Mouse (Mus musculus) embryonic fibroblast, embryonic 13.5 days (primary cell): ENCODE results near the gene Rxrg. TPM values are rescaled to one million over a fixed set of nuclear protein-coding genes. Genes with fewer than 3 reads are reported as not detected.

ENCODE experiments used
- H3K27ac ChIP-seq: 2 replicates; pipeline ENCODE4 v1.5.1; 2012; ENCODE audit warnings: low read length, control low read depth, inconsistent platforms; ENCODE audit not compliant: insufficient read depth
- H3K4me1 ChIP-seq: 2 replicates; pipeline ENCODE4 v1.6.1; 2011; ENCODE audit warnings: low read length; ENCODE audit not compliant: control insufficient read depth, insufficient read depth
- H3K4me3 ChIP-seq: 2 replicates; pipeline ENCODE4 v1.5.1; 2011; ENCODE audit warnings: mild to moderate bottlenecking, control low read depth, low read length; ENCODE audit not compliant: insufficient read depth
- CTCF ChIP-seq: IDR thresholded peaks from 2 replicates; pipeline ENCODE4 v1.5.1; 2011; ENCODE audit warnings: mild to moderate bottlenecking, control low read depth, low read length, moderate library complexity, borderline replicate concordance; ENCODE audit not compliant: insufficient read depth
- POLR2A ChIP-seq: IDR thresholded peaks from 2 replicates; pipeline ENCODE4 v1.6.1; 2011; ENCODE audit warnings: low read depth, mild to moderate bottlenecking, control low read depth, low read length, moderate library complexity
- polyA plus RNA-seq: library from polyadenylated mRNA; stranded (reverse); fragments of >200 nt; gene quantifications from 2 replicates; pipeline ENCODE4 v1.2.4, GENCODE M21; 2011; ENCODE audit warnings: low read depth; ENCODE audit not compliant: missing spikeins, insufficient read length

Rxrg gene
- polyA plus RNA-seq, 1 experiment, result not detected

GRCm38 (mm10) chr1:167592175-167592574 lies 6.0 kb upstream of the Rxrg start:
- H3K27ac ChIP-seq, result no peak overlapping the region
- TF ChIP-seq POLR2A (no peak), CTCF (no peak)
- H3K4me3 ChIP-seq, result no peak overlapping the region
- no peaks in the 10 kb centered on the region for H3K4me1 ChIP-seq

DNA sequence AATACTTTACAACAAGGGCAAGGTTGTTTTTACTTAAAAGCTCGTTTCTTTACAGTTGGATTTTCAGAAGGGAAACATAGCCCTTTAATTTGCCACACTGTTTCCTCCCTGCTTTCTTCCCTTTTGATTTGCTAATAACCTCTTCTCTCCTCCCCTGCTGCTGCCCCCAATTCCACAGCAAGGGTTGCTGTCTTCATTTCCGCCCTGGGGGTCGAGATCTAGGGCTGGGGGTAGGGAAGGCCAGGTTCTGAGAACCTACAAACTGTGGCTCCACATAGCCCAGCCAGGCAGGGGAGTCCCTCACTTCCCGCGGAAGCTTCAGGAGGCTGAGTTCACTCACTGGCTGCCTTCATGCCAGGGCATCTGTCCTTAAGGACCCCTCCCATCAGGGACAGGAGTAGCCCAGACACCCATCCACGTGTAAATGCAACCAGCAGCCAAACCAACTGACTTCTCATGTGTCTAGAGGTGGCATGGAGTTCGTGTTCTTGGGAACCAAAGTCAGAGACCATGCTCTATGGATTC lies 1.1 kb downstream of the Rxrg start:
- TF ChIP-seq POLR2A (no peak), CTCF (no peak)
- Histone ChIP-seq H3K4me3 (no peak overlapping the region), H3K4me1 (no peaks in the 10 kb centered on the region), H3K27ac (no peak overlapping the region)

GRCm38 (mm10) chr1:167608201-167608741 lies 10.1 kb downstream of the Rxrg start:
- TF ChIP-seq POLR2A (no peak), CTCF (no peak)
- no peak overlapping the region for H3K27ac ChIP-seq
- H3K4me3 ChIP-seq, result no peak overlapping the region
- no peaks in the 10 kb centered on the region for H3K4me1 ChIP-seq

DNA sequence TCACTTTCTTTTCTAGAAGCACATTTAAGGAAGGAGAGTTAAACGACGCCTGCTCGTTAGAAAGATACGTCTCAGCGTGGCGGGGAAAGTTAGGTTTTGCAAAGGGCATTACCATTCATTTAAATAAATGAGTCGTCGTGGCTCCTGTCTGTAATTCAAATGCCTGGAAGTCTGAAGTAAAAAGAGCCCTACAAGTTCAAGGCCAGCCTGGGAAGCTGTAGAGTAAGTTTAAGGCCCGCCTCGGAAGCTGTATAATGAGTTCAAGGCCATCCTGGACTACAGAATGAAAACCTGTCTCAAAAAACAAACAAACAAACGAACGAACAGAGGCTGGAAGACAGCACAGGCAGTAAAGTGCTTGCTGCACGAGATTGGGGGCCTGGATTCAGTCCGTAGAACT lies 18.9 kb downstream of the Rxrg start:
- Histone ChIP-seq H3K4me3 (no peak overlapping the region), H3K4me1 (no peaks in the 10 kb centered on the region), H3K27ac (no peak overlapping the region)
- no peak for TF ChIP-seq CTCF
- TF ChIP-seq POLR2A, result no peak

DNA sequence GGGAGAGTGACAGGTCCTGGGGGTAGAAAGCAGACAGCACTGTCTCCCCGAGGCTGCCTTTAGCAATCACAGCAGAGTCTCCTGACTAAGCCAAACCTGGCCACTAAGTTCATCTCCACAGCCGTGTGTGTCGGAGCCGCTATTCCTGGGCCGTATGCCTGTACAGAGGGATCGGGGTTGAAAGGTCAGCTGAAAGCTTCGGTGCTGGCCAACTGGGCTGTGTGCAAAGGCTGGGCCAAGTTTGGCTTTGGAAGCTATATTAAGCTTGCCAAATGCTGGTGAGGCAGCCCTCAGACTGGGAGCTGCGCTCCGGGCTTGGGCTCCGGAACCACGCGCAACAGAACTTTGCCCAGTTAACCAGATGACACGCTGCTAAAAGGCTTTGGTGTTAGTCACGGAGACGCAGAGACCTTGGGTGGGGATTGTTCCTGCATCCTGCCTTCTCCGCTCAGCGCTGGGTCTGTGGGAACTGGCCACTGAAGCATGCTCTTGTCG lies 19.9 kb downstream of the Rxrg start:
- Histone ChIP-seq H3K4me1 (no peaks in the 10 kb centered on the region), H3K27ac (no peak overlapping the region), H3K4me3 (no peak overlapping the region)
- no peak for TF ChIP-seq POLR2A
- TF ChIP-seq CTCF, result no peak

GRCm38 (mm10) chr1:167620206-167620795 lies 22.1 kb downstream of the Rxrg start:
- TF ChIP-seq POLR2A, result no peak
- TF ChIP-seq CTCF, result no peak
- H3K27ac ChIP-seq, result no peak overlapping the region
- no peak overlapping the region for H3K4me3 ChIP-seq
- H3K4me1 ChIP-seq, result no peaks in the 10 kb centered on the region

- Histone ChIP-seq H3K4me3 (no peak overlapping the region), H3K4me1 (no peaks in the 10 kb centered on the region), H3K27ac (no peak overlapping the region)
- TF ChIP-seq CTCF (no peak), POLR2A (no peak)
Measured at GRCm38 (mm10) chr1:167625098-167625497, 26.9 kb downstream of the Rxrg start.

GRCm38 (mm10) chr1:167631765-167632164 lies 33.6 kb downstream of the Rxrg start:
- H3K27ac ChIP-seq, result no peak overlapping the region
- no peaks in the 10 kb centered on the region for H3K4me1 ChIP-seq
- no peak for TF ChIP-seq POLR2A
- no peak for TF ChIP-seq CTCF
- no peak overlapping the region for H3K4me3 ChIP-seq

DNA sequence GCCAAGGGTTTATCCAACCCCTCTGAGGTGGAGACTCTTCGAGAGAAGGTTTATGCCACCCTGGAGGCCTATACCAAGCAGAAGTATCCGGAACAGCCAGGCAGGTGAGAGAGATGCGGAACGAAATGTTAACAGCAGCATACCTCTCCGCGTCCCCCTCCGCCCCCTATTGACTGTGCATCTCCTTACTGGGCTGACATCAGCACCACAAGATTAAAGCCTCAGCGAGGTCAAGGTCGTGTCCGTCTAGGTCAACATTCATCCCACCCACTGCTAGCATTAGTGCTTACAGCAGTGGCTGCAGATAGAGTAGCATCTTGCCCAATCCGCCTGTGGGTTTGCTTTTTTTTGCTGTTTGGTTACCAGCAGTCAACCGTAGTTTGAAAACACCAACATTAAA lies 37.5 kb downstream of the Rxrg start:
- H3K27ac ChIP-seq, result no peak overlapping the region
- no peaks in the 10 kb centered on the region for H3K4me1 ChIP-seq
- H3K4me3 ChIP-seq, result no peak overlapping the region
- TF ChIP-seq CTCF (no peak), POLR2A (no peak)

DNA sequence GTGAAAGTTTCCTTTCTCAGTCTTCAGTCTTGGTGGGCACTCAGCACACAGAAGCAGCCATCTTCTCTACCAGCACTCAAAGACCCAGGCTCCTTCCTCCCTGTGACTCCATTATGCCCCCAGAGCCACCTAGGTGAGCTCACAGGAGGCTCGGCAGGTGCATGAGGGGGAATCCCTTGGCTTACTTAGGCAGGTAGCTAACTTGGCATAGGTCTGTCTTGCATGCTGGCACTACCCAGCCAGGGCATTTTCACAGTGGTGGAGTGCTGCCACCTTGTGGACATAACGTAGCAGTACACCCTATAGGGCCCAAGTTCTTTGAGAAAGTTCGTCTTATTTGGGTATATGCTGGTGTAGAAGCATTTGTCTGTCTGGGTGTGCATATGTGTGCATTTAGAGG lies 38.8 kb downstream of the Rxrg start:
- Histone ChIP-seq H3K27ac (no peak overlapping the region), H3K4me3 (no peak overlapping the region), H3K4me1 (no peaks in the 10 kb centered on the region)
- peak; percentile 88 for TF ChIP-seq CTCF
- no peak for TF ChIP-seq POLR2A
